Mouse (Mus musculus): ENCODE measurements at regions not wholly inside any gene's neighbourhood (a gene's known extent, or its start where the extent isn't known, plus 50 kb on each side); places are given as distances from the start of the nearest gene placed in this dataset.

DNA sequence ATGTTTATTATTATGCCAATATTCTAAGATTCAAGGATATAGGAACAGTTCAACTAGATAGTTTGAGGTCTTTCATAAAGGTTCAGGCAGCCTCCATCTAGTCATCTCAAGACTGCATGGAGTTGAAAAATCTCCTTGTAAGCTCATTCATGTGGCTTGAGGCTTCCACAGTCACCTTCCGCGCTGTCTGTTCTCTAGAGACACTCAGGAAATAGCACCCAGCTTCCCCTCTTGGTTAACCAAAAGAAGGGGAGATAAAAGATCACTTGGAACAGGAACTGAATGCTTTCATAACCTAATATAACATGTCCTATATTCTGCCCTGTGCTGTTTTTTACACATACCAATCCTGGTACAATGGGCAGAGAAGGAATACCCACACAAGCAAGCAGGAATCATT, 206.3 kb upstream of the Ercc4 start:
- no peak for DNase-seq (ENCODE audit: low spot score in 2 of 2)

DNA sequence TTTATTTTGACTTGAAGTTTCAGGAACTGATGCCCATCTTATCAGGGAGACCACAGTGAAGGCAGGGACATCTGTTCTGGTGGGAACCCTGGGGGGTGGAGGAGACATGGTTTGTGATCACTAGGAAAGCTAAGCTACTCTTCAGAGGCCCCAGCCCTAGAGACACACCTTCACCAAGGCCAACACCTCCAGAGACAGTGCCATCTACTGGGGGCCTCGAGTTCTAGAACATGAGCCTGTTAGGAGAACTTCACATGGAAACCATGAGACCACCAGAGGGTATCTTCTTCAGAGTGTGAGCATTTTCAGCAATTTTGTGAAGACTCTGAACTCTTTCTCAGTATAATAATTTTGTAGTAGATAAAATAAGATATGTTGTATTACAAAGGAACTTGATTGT, 204.5 kb upstream of the Ercc4 start:
- DNase-seq (ENCODE audit: low spot score in 2 of 2): no peak

DNA sequence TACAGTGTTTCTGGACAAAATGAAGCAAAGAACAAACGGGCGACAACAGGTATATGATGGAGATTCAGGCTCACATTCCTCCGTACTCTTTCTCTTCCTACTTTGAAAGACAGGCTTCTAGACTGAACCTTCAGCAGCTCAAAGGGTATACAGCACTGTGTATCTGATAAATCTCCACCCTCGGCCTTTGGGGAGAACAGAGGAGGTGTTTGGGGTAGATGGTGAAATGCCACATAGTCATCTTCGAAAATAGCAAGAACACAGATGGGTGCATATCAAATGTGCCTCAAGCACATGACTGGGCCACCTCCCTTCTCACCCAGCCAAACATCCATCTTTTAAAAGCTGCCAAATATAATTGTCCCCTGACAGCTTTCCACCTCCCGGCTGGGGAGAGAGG, 184.8 kb upstream of the Ercc4 start:
- DNase-seq (ENCODE audit: low spot score in 2 of 2): no peak

DNA sequence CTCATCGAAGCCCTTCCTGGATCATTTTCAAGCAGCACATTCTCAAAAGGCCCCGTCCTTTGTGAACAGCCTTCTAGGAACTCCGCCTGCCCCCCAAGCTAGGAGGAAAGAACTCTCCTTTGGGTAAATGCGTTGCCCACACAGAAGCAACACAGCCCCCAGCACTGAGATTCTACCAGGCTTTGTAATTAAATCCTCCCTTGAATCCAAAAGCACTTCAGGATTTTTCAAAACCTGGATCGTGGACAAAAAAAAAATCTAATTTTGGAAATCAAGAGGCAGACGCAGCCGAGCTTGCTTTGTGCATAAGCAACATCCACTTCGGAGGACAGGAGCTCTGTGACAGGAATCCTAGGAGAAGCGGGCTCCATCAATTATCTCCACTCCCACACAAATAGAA, 183.6 kb upstream of the Ercc4 start:
- DNase-seq (ENCODE audit: low spot score in 2 of 2): no peak

DNA sequence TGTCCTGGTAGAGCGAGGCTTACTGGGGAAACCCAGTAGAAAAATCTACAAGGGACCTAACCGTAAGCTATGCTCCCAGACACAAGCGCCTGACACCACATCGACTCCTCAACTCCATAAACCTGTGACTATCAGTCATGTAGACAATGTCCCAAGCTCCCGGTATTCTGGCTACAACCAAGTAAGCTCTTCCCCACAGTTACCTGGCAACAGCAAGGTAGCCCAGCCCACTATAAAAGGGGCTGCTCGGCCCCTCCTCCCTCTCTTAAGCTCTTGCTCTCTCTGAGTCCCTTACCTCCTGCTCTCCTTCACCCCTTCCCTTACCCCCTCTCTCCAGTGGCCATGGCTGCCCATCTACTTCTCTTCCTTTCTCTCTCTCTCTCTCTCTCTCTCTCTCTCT, 178.4 kb upstream of the Ercc4 start:
- no peak for DNase-seq (ENCODE audit: low spot score in 2 of 2)

DNA sequence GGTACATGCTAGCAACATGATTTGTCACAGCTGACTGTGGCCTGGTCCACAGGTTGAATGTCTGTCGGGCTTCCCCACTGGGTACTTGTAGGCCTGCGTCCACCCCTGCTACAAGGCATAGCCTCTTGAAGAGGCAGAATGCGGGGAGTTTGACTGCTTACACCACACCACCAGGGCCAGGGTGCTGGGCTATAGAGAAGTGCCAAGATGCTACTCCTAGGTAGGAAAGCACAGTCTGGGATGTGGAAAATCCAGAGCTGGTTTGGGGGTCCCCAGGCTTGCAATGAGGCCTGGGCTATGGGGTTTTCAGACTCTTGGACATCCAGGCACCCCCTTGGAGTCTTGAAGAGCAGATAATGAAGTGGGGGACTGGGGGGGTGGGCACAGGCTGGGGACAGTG, 176.5 kb upstream of the Ercc4 start:
- DNase-seq (ENCODE audit: low spot score in 2 of 2): no peak

DNA sequence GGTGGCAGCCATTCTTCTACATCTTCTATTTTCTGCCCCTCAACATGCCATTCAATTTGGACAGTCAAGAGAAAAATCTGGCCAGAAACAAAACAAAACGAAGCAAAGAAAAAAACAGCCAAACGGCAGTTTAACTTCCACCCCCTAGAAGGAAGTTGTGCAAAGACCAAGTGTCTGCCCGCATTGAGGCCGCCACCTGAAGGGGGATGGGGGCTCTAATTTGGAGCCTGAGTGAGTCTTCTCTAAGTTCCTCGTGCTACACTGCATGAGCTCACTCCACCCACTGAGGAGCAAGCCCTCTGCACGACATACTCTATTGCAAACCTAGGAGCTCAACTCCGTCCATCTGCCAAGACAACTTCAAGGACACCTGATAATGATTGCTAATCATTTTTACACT, 174.9 kb upstream of the Ercc4 start:
- DNase-seq (ENCODE audit: low spot score in 2 of 2): no peak

DNA sequence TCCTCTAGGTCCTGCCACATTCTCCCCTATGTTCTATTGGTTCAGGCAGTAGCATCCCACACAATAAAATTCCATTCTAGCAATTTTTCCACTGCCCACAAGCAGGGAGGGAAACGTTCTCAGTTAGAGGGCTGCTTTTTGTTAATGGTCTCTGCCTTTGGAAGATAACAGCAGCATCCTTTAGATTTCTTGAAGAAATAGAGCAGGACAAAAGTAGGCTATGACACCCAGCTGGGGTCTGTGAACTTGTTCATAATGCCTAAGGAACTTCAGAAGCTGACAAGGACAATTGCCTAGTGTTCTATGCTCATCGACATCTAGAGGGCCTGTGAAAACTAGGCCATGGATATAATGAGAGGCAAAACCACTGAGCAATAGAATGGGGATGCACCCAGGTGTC, 174.2 kb upstream of the Ercc4 start:
- DNase-seq (ENCODE audit: low spot score in 2 of 2): no peak

DNA sequence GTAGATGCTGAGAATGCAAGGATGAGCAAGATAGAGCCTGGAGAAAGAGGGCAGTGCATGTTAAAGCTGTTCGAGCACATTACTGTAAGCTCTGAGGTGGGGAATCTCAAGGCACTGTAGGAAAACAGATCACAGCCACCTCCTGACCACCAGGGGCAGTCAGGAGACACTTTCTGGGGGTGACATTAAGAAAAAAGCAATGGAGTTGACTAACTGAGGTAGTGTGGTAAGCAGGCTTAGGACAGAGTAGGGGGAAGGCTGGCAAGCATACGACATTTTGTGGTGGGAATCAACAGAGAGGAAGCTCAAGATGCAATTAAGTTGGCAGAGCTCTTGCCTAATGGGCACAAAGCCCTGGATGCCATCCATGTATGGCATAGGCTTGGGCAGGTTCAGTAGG, 172.9 kb upstream of the Ercc4 start:
- no peak for DNase-seq (ENCODE audit: low spot score in 2 of 2)

DNA sequence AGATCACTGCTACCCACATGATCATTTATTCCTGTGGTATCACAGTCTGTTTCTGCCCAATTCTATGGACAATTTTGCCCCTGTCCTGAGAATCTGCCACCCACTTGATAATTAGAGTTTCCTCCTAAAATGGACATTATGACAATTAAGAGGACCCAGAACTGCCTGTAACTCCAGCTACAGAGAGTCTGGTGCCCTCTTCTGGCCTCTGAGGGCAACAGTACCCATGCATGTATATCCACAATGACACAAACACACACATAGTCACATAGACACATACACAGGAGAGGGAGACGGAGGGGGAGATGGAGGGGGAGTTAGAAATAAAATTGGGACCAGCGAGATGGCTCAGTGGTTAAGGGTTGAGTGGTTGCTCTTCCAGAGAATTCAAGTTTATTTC, 170.9 kb upstream of the Ercc4 start:
- no peak for DNase-seq (ENCODE audit: low spot score in 2 of 2)

DNA sequence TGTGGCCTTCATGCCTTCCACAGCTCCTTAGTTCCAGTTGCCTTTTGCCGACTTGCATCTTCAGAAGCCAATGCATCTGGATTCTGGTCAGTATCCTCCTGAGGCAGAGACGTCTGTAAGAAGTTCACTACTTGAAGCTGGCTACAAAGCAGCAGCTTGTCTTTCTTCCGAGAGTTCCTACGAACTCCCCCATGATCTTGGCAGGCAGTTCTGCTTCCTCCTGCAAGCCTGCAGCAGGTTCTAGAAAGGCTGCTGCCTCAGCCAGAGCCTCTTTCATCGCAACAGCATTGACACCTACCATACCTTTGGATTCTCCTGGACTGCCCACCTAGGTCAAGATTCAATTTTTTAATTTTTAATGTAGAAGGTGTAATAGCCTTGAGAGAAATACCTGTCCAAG, 158.3 kb upstream of the Ercc4 start:
- DNase-seq (ENCODE audit: low spot score in 2 of 2): no peak

DNA sequence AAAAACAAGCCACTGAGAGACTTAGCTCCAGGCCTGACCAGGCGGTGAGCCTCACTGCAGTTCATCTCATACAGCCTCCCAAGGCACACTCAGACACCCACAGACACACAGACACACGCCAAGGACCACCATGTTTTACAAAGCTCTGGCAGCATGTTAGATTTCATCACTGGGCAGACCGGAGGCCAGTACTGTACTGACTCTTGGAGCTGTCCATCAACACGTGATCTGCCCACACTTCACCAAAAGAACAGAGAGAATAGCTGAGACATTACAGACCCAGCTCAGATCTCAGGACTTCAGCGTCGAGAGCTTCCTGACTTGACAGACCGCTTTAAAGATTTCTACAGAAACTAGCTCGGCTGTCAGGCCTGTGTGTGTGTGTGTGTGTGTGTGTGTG, 155.5 kb upstream of the Ercc4 start:
- DNase-seq (ENCODE audit: low spot score in 2 of 2): no peak

DNA sequence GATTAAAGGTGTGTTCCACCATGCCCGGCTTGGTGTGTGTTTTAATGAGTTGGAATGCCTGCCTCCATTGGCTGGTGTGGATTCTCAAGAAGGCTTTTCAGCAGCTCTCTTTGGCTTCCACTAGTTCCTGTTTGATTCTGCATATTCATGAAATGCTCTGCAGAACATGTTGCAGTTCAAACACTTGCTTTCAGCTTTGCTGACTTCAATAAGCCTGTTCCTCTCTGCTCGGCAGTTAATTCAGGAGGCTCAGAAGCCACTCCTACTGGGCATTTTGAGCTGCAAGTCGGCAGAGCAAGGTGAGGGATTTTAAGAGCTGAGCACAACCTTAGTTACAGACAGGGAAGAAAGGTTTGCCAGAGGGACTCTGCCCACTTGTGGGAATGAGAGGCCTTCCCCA, 153.1 kb upstream of the Ercc4 start:
- DNase-seq (ENCODE audit: low spot score in 2 of 2): no peak

DNA sequence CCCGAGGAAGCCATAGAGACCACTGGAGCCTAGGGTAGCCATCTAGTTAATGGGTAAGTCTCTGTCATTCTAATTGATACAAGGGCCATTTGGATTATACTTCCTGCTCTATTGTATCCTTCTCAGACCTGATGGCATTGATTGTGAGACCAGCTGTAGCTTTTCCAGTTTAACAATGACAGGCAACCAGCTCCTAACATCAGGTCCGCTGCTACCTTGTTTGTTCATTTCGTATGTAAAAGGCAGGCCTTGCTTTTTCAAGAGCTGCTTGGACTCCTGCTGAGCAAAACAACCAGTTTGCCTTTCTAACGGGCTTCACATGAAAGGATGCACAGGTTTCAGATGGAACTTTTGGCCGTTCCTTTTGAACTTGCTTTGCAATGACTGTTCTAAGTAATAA, 148.6 kb upstream of the Ercc4 start:
- no peak for DNase-seq (ENCODE audit: low spot score in 2 of 2)

DNA sequence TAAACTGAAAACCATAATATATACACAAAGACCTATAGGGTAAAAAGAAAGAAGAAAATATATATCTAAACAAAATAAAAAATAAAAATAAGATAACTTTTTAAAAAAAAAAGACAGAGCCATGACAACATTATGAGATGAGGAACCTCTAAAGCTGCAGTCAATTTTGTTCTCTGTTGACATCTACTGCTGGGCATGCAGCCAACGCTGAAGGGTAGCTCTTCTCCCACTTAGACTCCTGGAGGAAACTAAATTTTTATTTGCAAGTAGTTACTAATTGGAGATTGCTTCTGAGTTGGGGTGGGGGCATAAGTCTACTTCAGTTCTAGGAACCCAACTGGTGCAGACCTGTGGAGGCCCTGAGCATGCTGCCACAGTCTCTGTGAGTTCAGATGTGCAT, 126.8 kb upstream of the Ercc4 start:
- DNase-seq (ENCODE audit: low spot score in 2 of 2): no peak

DNA sequence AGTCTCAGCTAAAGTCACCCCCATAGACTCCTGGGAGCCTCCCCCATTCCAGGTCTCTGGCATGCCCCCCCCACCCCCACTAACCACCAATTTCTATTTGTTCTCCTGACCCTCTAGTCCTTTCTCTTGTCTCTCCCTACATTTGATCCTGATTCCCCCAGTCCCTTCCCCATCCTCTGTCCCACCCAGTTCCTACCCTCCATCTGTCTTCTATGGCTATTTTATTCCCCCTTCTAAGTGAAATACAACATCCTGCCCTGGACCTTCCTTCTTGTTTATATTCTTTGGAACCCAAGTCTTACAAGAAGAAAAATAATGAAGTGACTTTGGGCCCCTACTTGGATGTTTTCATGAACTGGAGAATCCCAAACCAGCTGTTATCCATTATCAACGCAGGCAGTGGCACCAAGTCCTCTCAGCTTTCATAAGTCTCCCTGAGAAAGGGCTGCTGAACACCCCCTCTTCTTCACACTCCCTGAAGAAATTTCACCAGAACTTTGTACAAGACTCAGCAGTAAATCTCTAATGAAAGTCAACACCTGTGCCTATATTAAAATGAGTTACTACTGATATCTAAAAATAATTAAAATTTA, 108.1 kb upstream of the Ercc4 start:
- DNase-seq (ENCODE audit: low spot score in 2 of 2): no peak

DNA sequence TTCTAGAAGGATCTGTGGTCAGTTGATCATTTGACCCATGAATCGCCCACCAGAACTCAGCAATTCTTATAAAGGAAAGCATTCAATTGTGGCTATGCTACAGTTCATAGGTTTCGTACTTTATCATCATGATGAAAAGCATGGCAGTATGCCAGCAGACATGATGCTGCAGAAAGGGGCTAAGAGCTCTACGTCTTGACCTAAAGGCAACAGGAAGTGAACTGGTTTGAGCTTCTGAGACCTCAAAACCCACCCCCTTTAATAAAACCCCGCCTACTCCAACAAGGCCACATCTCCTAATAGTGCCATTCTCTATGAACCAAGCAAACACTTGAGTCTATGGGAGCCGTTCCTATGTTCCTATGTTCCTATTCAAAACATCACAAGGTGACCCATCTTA, 96.6 kb upstream of the Ercc4 start:
- no peak for DNase-seq (ENCODE audit: low spot score in 2 of 2)

DNA sequence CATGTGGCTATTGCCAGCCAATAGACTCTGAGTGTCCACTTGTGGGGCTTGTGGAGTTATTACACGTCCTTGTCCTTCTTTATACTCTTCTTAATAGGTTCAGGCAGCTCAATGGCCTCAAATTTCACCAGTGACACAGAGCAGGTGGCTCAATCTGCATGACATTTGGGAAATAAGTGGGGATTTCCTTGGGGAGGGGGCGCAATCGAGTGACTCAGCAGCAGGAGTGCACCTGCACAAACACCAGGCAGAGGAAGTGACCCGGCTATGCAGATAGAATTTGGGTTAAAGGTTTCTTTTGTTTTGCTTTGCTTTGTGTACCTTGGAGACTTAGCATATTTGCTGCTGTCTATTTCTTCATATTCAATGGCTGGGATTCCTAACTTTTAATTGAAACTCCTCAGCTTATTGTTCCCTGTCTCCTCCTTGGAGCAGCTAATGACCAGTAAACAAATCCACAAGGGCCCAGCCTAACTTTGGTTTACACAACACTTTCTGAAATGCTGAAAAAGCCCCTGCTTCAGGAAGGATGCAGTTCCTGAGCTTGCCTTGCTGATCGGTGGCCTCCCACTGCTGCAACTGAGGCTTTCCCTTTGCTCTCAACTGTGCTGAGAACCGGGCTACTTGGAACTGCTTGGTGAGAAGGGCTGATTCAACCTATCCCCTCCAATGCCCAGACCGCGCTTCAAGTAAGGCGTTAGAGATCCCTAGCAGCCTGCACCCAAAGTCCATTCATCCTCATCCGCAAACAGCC, 95.4 kb upstream of the Ercc4 start:
- no peak for DNase-seq (ENCODE audit: low spot score in 2 of 2)

DNA sequence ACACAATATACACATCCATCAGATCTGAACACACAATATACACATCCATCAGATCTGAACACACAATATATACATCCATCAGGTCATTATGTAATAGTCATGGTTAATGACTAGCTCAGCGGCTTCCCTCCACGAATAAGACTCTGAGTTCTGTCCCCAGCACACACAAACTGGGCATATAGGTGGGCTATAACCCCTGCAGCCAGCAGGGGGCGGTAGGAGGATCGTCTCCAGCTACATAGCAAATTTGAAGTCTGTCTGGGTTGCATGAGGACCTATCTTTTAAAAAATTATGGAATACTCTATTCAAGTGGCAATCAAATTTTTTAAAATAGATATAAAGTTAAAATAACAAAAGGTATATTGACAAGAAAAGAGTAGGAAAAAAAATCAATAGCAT, 86.6 kb upstream of the Ercc4 start:
- no peak for DNase-seq (ENCODE audit: low spot score in 2 of 2)

DNA sequence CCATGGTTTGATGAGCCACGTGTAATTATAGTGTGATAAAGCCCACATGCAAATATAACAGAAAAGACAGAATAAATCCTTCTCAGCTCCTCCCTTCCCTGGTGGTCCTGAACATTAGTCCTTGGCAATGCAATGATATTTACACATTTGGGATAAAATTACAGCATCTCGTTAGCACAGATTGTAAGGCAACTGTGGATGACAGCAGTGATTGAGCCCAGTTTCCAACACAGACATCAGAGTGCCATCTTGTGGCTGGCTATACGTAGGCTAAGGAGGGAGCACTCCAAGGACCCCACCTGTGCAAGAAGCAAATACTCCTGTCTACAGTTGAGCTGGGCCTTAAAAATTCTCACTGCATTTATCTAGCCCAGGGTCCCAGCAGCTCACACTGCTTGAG, 84.1 kb upstream of the Ercc4 start:
- no peak for DNase-seq (ENCODE audit: low spot score in 2 of 2)

DNA sequence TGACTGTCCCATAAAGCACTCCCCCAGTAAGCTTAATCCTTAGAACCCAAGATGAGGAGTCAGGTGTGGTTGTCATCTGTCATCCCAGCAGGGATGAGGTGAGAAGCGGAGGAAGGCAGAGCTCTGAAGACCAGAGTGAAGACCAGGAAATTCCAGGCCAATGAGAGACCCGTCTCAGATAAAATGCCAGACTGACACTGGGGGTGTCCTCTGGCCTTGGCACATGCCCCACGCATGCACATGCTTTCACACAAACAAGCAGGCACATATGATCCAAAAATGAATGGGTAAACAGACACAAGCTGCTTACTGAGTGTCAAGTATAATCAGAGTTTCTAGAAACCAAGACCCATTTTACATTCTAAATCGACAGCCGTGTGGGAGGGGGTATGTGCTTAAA, 75.3 kb upstream of the Ercc4 start:
- no peak for DNase-seq (ENCODE audit: low spot score in 2 of 2)

DNA sequence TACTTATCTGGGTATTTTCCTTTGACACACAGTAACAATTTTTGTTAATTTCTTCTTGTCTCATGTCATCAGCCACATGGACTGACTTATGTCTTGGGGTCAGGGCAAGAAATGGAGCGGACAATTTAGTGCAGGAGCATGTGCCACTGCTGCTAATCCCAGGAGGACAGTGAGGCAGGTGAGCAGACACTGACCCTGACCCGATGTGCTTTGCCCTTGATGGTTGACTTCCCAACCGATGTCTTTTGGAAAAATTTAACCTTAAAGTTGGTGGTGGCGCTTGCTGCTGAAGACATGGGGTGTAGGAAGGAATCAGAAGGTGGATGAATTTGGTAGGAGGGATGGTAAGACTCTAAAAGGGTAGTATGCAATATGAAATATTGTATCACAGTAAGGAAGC, 72.9 kb upstream of the Ercc4 start:
- no peak for DNase-seq (ENCODE audit: low spot score in 2 of 2)

DNA sequence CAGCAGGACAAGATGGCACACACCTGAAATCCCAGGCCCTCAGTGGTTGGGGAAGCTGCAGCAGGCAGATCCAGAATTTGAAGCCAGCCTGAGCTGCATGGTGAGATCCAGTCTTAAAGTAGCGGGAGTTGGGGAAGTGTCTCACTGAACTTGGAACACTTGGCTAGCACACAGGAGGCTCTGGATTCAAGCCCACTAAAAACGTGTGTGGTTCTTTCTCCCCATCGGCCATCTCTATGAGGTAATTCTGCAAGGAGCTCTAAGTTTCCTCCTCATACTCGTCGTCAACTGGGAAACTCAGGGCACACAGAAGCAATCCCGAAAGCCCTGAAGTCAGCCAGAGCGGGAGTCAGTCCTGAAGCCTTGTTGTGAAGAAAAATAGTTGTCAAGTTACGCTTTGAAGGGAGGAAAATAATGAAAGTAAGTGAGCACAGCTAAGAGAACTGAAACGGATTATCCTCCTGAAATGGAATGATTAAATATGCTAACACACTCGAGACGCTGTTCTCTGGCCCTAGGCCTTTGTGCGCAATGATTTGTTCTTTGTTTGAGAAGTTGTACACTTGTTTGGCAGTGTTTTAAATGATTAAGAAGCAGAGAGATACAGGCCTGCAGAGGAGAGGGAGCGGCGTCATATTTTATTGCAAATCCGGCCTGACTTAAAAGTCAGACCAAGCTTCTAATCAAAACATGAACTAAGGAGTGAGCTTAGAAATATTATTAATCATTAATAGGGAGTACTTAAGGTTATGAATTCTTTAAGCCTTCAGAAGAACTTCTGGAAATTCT, 69.0 kb upstream of the Ercc4 start:
- no peak for DNase-seq (ENCODE audit: low spot score in 2 of 2)

Measured in urinary bladder, adult 18-20 months (tissue).